Mouse (Mus musculus) myocyte (in vitro differentiated cells): Measurements from ENCODE around the gene Grid2. TPM values are rescaled to one million over a fixed set of nuclear protein-coding genes. Genes with fewer than 3 reads are reported as not detected.
A peak's percentile ranks its signal among the peaks of the same experiment; 100 is the strongest.

Source experiments
- H3K27me3 ChIP-seq: one replicate; pipeline ENCODE4 v1.6.1; 2011; ENCODE audit not compliant: control insufficient read depth, insufficient read depth, insufficient read length
- H3K36me3 ChIP-seq: one replicate; pipeline ENCODE4 v1.6.1; 2011; ENCODE audit not compliant: control insufficient read depth, insufficient read depth
- H3K4me2 ChIP-seq: one replicate; pipeline ENCODE4 v1.6.1; 2011; ENCODE audit warnings: low read depth, control low read depth
- H3K4me3 ChIP-seq: one replicate; pipeline ENCODE4 v1.5.1; 2011; ENCODE audit warnings: mild to moderate bottlenecking, control low read depth, moderate library complexity
- H3K79me2 ChIP-seq: one replicate; pipeline ENCODE4 v1.6.1; 2011; ENCODE audit not compliant: control insufficient read depth, insufficient read depth
- H3ac ChIP-seq: one replicate; pipeline ENCODE4 v1.6.1; 2011; ENCODE audit not compliant: control insufficient read depth, insufficient read length
- CEBPB ChIP-seq: IDR thresholded peaks from 2 replicates; pipeline ENCODE4 v1.6.1; 2011; ENCODE audit warnings: mild to moderate bottlenecking, moderate library complexity; ENCODE audit not compliant: poor library complexity, insufficient read depth, severe bottlenecking
- E2F4 ChIP-seq: IDR thresholded peaks from one replicate; pipeline ENCODE4 v1.6.1; 2011; ENCODE audit warnings: mild to moderate bottlenecking, control low read depth, moderate library complexity; ENCODE audit not compliant: insufficient read depth
- MAX ChIP-seq: IDR thresholded peaks from one replicate; pipeline ENCODE4 v1.6.1; 2011; ENCODE audit warnings: low read depth, mild to moderate bottlenecking, control low read depth
- MYOD1 ChIP-seq, 3 experiments: IDR thresholded peaks; one replicate each; pipeline ENCODE4 v1.6.1; 2011; ENCODE audit warnings: control low read depth in 2 of 3, low read depth in 2 of 3, mild to moderate bottlenecking in 2 of 3, moderate library complexity in 1 of 3; ENCODE audit not compliant: insufficient read length in 2 of 3, control insufficient read depth in 1 of 3
- MYOG ChIP-seq, 3 experiments: IDR thresholded peaks; one replicate each; pipeline ENCODE4 v1.6.1; 2011; ENCODE audit warnings: control low read depth in 2 of 3, low read depth in 2 of 3, mild to moderate bottlenecking in 2 of 3; ENCODE audit not compliant: insufficient read length in 2 of 3, control insufficient read depth in 1 of 3, insufficient read depth in 1 of 3
- POLR2A ChIP-seq: IDR thresholded peaks from one replicate; pipeline ENCODE4 v1.6.1; 2011; ENCODE audit warnings: low read depth, mild to moderate bottlenecking, control low read depth, moderate library complexity; ENCODE audit not compliant: insufficient read length
- POLR2AphosphoS2 ChIP-seq: IDR thresholded peaks from one replicate; pipeline ENCODE4 v1.6.1; 2011; ENCODE audit warnings: low read depth, control low read depth; ENCODE audit not compliant: insufficient read length
- REST ChIP-seq: IDR thresholded peaks from one replicate; pipeline ENCODE4 v1.6.1; 2011; ENCODE audit warnings: mild to moderate bottlenecking, control low read depth, moderate library complexity; ENCODE audit not compliant: insufficient read depth, insufficient read length
- SRF ChIP-seq: IDR thresholded peaks from one replicate; pipeline ENCODE4 v1.6.1; 2011; ENCODE audit warnings: low read depth; ENCODE audit not compliant: control insufficient read depth, insufficient read length
- TCF12 ChIP-seq: IDR thresholded peaks from one replicate; pipeline ENCODE4 v1.6.1; 2011; ENCODE audit warnings: mild to moderate bottlenecking, control low read depth; ENCODE audit not compliant: poor library complexity, insufficient read depth, severe bottlenecking
- TCF3 ChIP-seq: IDR thresholded peaks from one replicate; pipeline ENCODE4 v1.6.1; 2011; ENCODE audit warnings: low read depth, control low read depth; ENCODE audit not compliant: insufficient read length
- USF1 ChIP-seq: IDR thresholded peaks from one replicate; pipeline ENCODE4 v1.6.1; 2011; ENCODE audit warnings: low read depth, mild to moderate bottlenecking, control low read depth, moderate library complexity
- polyA plus RNA-seq: library from polyadenylated mRNA; unstranded; fragments of >200 nt; fragmentation: generic; extraction: Trizol; gene quantifications from one replicate; pipeline ENCODE4 v1.2.1, GENCODE M21; 2012; ENCODE audit warnings: missing spikeins

The Grid2 gene
- polyA plus RNA-seq, 1 experiment = not detected

- Histone ChIP-seq H3K27me3 (no peaks in the 10 kb centered on the region), H3ac (no peak overlapping the region), H3K79me2 (no peaks in the 10 kb centered on the region), H3K4me2 (no peak overlapping the region), H3K4me3 (no peak overlapping the region), H3K36me3 (no peaks in the 10 kb centered on the region)
- TF ChIP-seq CEBPB (no peak), MYOG (IDR thresholded peaks at IDR 0.05; ENCODE audit: control insufficient read depth in 1 of 3, insufficient read depth in 1 of 3, insufficient read length in 2 of 3, low read depth in 2 of 3) (no peak), REST (no peak), TCF12 (no peak), MAX (no peak), E2F4 (no peak), MYOD1 (IDR thresholded peaks at IDR 0.05; ENCODE audit: control insufficient read depth in 1 of 3, insufficient read length in 2 of 3, low read depth in 2 of 3) (no peak), USF1 (no peak), POLR2AphosphoS2 (no peak), SRF (no peak), POLR2A (no peak), TCF3 (no peak)
These were observed 1429.3 kb downstream of the Grid2 start for GRCm38 (mm10) chr6:64684973-64685372.

GRCm38 (mm10) chr6:64688181-64688944, 1432.7 kb downstream of the Grid2 start:
- Histone ChIP-seq H3K4me3 (no peak overlapping the region), H3ac (no peak overlapping the region), H3K27me3 (no peaks in the 10 kb centered on the region), H3K36me3 (no peaks in the 10 kb centered on the region), H3K79me2 (no peaks in the 10 kb centered on the region), H3K4me2 (no peak overlapping the region)
- TF ChIP-seq MYOD1 (IDR thresholded peaks at IDR 0.05; ENCODE audit: control insufficient read depth in 1 of 3, insufficient read length in 2 of 3, low read depth in 2 of 3) = no peak
- TF ChIP-seq POLR2A = no peak
- TF ChIP-seq MAX = no peak
- no peak for TF ChIP-seq E2F4
- no peak for TF ChIP-seq TCF12
- TF ChIP-seq TCF3 = no peak
- TF ChIP-seq REST = no peak
- no peak for TF ChIP-seq CEBPB
- TF ChIP-seq POLR2AphosphoS2 = no peak
- TF ChIP-seq MYOG (IDR thresholded peaks at IDR 0.05; ENCODE audit: control insufficient read depth in 1 of 3, insufficient read depth in 1 of 3, insufficient read length in 2 of 3, low read depth in 2 of 3) = no peak
- no peak for TF ChIP-seq SRF
- TF ChIP-seq USF1 = no peak

GRCm38 (mm10) chr6:64694688-64695087, 1439.0 kb downstream of the Grid2 start:
- Histone ChIP-seq H3ac (no peak overlapping the region), H3K27me3 (no peaks in the 10 kb centered on the region), H3K4me3 (no peak overlapping the region), H3K79me2 (no peaks in the 10 kb centered on the region), H3K36me3 (no peaks in the 10 kb centered on the region), H3K4me2 (no peak overlapping the region)
- TF ChIP-seq POLR2A (no peak), MAX (no peak), TCF12 (no peak), MYOD1 (IDR thresholded peaks at IDR 0.05; ENCODE audit: control insufficient read depth in 1 of 3, insufficient read length in 2 of 3, low read depth in 2 of 3) (no peak), TCF3 (no peak), MYOG (IDR thresholded peaks at IDR 0.05; ENCODE audit: control insufficient read depth in 1 of 3, insufficient read depth in 1 of 3, insufficient read length in 2 of 3, low read depth in 2 of 3) (no peak), REST (no peak), E2F4 (no peak)

GRCm38 (mm10) chr6:64703659-64704058, 1448.0 kb downstream of the Grid2 start:
- TF ChIP-seq TCF3 = no peak
- no peak for TF ChIP-seq MYOG (IDR thresholded peaks at IDR 0.05; ENCODE audit: control insufficient read depth in 1 of 3, insufficient read depth in 1 of 3, insufficient read length in 2 of 3, low read depth in 2 of 3)
- no peak for TF ChIP-seq POLR2AphosphoS2
- no peak for TF ChIP-seq SRF
- no peak for TF ChIP-seq MAX

GRCm38 (mm10) chr6:64727751-64728403, 1472.2 kb downstream of the Grid2 start:
- H3ac ChIP-seq = no peak overlapping the region
- H3K4me3 ChIP-seq = no peak overlapping the region
- peaks cover 9% of the 10 kb centered on the region for H3K27me3 ChIP-seq
- no peak for TF ChIP-seq CEBPB
- no peak for TF ChIP-seq REST
- no peak for TF ChIP-seq POLR2A
- no peak for TF ChIP-seq E2F4
- no peak for TF ChIP-seq SRF
- no peak for TF ChIP-seq TCF12
- TF ChIP-seq TCF3 = no peak
- TF ChIP-seq POLR2AphosphoS2 = no peak
- TF ChIP-seq MYOD1 (IDR thresholded peaks at IDR 0.05; ENCODE audit: control insufficient read depth in 1 of 3, insufficient read length in 2 of 3, low read depth in 2 of 3) = no peak
- no peak for TF ChIP-seq MYOG (IDR thresholded peaks at IDR 0.05; ENCODE audit: control insufficient read depth in 1 of 3, insufficient read depth in 1 of 3, insufficient read length in 2 of 3, low read depth in 2 of 3)
- TF ChIP-seq USF1 = no peak
- no peak for TF ChIP-seq MAX
- peak overlapping the region; percentile 42 for H3K4me2 ChIP-seq
- H3K79me2 ChIP-seq = no peaks in the 10 kb centered on the region
- H3K36me3 ChIP-seq = no peaks in the 10 kb centered on the region

More at GRCm38 (mm10) chr6:64703659-64704058, 1448.0 kb downstream of the Grid2 start:
- no peaks in the 10 kb centered on the region for H3K36me3 ChIP-seq
- H3K4me3 ChIP-seq = no peak overlapping the region
- H3K4me2 ChIP-seq = no peak overlapping the region
- H3K79me2 ChIP-seq = no peaks in the 10 kb centered on the region
- H3K27me3 ChIP-seq = no peaks in the 10 kb centered on the region
- H3ac ChIP-seq = no peak overlapping the region
